Mouse (Mus musculus) hindbrain, embryonic 10.5 days (tissue): ENCODE results near the gene Snrnp35. TPM values are rescaled to one million over a fixed set of nuclear protein-coding genes. Genes with fewer than 3 reads are reported as not detected.
A peak's percentile ranks its signal among the peaks of the same experiment; 100 is the strongest.
"Not testable (repeated sequence)": the region's sequence is repeated elsewhere in the genome, so short reads cannot be mapped to it uniquely, and the experiment has no call there.

Experiments
- DNase-seq: peaks from one replicate; pipeline ENCODE4 v3.0.0-alpha.2; 2017; ENCODE audit warnings: low spot score
- H3K27ac ChIP-seq: fragments of 300-500 bp; sonication (generic); 2 replicates; pipeline ENCODE4 v1.5.1; 2016; ENCODE audit warnings: mild to moderate bottlenecking, moderate library complexity
- H3K27me3 ChIP-seq: fragments of 300-500 bp; sonication (generic); 2 replicates; pipeline ENCODE4 v1.6.1; 2016; ENCODE audit warnings: mild to moderate bottlenecking; ENCODE audit not compliant: poor library complexity, insufficient read depth, severe bottlenecking
- H3K36me3 ChIP-seq: fragments of 300-500 bp; sonication (generic); 2 replicates; pipeline ENCODE4 v1.6.1; 2016; ENCODE audit warnings: mild to moderate bottlenecking, moderate library complexity
- H3K4me1 ChIP-seq: fragments of 300-500 bp; sonication (generic); replicated peaks from 2 replicates; pipeline ENCODE4 v1.6.1; 2016; ENCODE audit warnings: mild to moderate bottlenecking
- H3K4me3 ChIP-seq: fragments of 300-500 bp; sonication (generic); 2 replicates; pipeline ENCODE4 v1.5.1; 2016; ENCODE audit warnings: mild to moderate bottlenecking, moderate library complexity
- H3K9me3 ChIP-seq: fragments of 300-500 bp; sonication (generic); 2 replicates; pipeline ENCODE4 v1.6.1; 2016; ENCODE audit warnings: mild to moderate bottlenecking, moderate library complexity
- WGBS: fragments of 180-500 bp; shearing (Covaris S2); methylation state at CpG from one replicate; pipeline ENCODE4 v1.1.7; 2016; 5-methylcytosine and 5-hydroxymethylcytosine counted together
- polyA plus RNA-seq: library from polyadenylated mRNA; unstranded; fragments of >200 nt; fragmentation: Nextera tagmentation; extraction: Ambion mirVana; gene quantifications from 2 replicates; pipeline ENCODE4 v1.2.1, GENCODE M21; 2016

Gene Snrnp35
- polyA plus RNA-seq, 1 experiment from 2014 or later: 29.7 TPM

DNA sequence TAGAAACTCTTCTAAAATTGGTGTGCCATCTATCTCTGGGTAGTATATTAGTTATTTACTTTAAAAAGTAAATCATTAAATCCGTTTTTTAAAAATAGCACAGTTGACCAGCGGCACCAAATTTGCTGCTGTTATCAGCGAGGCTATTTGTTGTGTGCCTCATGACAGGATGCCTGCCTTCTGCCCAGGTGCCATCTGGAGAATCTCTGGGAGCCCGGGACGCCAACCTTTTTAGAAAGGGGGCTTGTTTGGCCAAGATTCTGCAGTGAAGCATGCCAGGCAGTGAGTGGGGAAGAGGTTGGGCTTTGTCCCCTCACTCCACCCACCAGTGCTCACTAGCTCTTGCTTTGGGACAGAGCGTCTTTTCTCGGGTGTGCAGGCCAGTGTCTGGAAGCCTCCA, 32.9 kb upstream of the Snrnp35 start:
- no peaks in the 10 kb centered on the region for H3K9me3 ChIP-seq
- H3K4me1 ChIP-seq: peaks cover 33% of the 10 kb centered on the region
- H3K27me3 ChIP-seq: no peaks in the 10 kb centered on the region
- 92% methylated on average over 7 of the region's 7 CpGs for WGBS
- H3K27ac ChIP-seq: no peak overlapping the region
- DNase-seq: no peak
- peaks cover 83% of the 10 kb centered on the region for H3K36me3 ChIP-seq
- H3K4me3 ChIP-seq: no peak overlapping the region

GRCm38 (mm10) chr5:124450641-124451340, 32.1 kb upstream of the Snrnp35 start:
- WGBS: 88% methylated on average over 16 of the region's 16 CpGs
- Histone ChIP-seq H3K36me3 (peaks cover 90% of the 10 kb centered on the region), H3K4me1 (peaks cover 31% of the 10 kb centered on the region), H3K9me3 (no peaks in the 10 kb centered on the region), H3K27me3 (no peaks in the 10 kb centered on the region), H3K27ac (no peak overlapping the region), H3K4me3 (no peak overlapping the region)
- DNase-seq: no peak

DNA sequence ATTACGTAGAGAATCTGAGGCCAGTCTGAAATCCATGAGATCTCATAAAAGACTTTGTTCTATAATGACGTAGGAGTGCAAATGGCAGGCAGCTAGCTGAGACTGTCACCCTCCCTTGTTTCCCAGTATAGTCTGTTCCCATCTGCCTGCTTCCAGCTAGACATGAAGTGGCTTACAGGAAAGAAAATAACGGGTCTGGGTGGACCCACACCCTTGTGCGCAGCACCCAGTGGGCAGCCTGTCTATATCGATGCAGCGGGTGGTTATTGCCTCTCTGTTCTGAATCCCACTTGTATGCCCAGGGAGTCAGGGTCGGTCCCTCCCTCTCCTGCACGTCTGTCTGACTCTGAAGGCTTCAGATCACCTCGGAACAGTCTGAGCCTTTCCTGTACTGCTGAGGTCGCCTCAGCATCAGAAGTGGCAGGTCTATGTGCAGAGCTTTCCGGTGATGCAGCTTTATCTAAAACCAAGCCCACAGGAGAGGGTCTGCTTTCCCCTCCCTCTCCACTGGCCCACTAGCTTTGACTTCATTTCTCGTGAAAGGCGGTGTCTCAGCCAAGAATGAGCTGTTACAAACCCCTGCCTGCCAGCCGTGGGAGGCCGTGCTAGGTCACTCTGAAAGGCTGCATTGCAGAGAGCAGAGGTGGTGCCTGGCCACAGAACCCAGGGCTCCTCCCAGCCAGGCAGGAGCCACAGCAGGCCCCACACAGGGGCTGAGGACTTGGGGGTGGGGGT, 30.3 kb upstream of the Snrnp35 start:
- Histone ChIP-seq H3K36me3 (peaks cover 100% of the 10 kb centered on the region), H3K9me3 (no peaks in the 10 kb centered on the region), H3K27me3 (no peaks in the 10 kb centered on the region), H3K4me1 (peaks cover 13% of the 10 kb centered on the region; the same call in 1 of the 2 replicates), H3K4me3 (no peak overlapping the region), H3K27ac (0 out of 2 replicates have a peak overlapping the region, but pooled peaks have one; percentile 13)
- 85% methylated on average over 15 of the region's 15 CpGs for WGBS
- no peak for DNase-seq

- DNase-seq: no peak
- H3K4me1 ChIP-seq: peaks cover 8% of the 10 kb centered on the region; the same call in 1 of the 2 replicates
- H3K27ac ChIP-seq: 0 out of 2 replicates have a peak overlapping the region, but pooled peaks have one; percentile 13
- H3K27me3 ChIP-seq: no peaks in the 10 kb centered on the region
- H3K36me3 ChIP-seq: peaks cover 100% of the 10 kb centered on the region
- 88% methylated on average over 13 of the region's 13 CpGs for WGBS
- H3K4me3 ChIP-seq: no peak overlapping the region
- no peaks in the 10 kb centered on the region for H3K9me3 ChIP-seq
Observed at GRCm38 (mm10) chr5:124453339-124454081, 29.4 kb upstream of the Snrnp35 start.

DNA sequence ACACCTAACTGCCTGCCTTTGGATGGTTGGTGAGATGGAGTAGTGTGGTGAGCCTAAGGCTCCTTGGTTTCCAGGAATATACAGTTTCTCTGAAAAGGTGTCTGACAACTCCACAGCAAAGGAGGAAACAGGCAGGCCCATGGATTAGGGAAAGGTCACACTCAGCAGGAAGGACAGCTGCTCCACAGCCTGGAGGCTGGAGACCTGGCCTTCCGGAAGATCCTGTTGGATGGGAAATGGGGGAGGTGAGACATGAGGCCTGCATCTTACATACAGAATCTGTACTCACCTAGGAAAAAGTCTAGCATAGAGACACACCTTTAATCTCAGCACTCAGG, 28.9 kb upstream of the Snrnp35 start:
- H3K27me3 ChIP-seq: no peaks in the 10 kb centered on the region
- peaks cover 100% of the 10 kb centered on the region for H3K36me3 ChIP-seq
- no peak overlapping the region for H3K27ac ChIP-seq
- 92% methylated on average over 1 of the region's 1 CpGs for WGBS
- DNase-seq: no peak
- no peak overlapping the region for H3K4me3 ChIP-seq
- H3K4me1 ChIP-seq: 0 out of 2 replicates have a peak, but pooled peaks cover 5% of the 10 kb centered on the region
- no peaks in the 10 kb centered on the region for H3K9me3 ChIP-seq

- Histone ChIP-seq H3K36me3 (peaks cover 100% of the 10 kb centered on the region), H3K4me3 (no peak overlapping the region), H3K27me3 (no peaks in the 10 kb centered on the region), H3K4me1 (0 out of 2 replicates have a peak, but pooled peaks cover 2% of the 10 kb centered on the region), H3K9me3 (no peaks in the 10 kb centered on the region), H3K27ac (no peak overlapping the region)
- no peak for DNase-seq
- 95% methylated on average over 6 of the region's 6 CpGs for WGBS
Observed at GRCm38 (mm10) chr5:124456762-124457161, 26.2 kb upstream of the Snrnp35 start.

DNA sequence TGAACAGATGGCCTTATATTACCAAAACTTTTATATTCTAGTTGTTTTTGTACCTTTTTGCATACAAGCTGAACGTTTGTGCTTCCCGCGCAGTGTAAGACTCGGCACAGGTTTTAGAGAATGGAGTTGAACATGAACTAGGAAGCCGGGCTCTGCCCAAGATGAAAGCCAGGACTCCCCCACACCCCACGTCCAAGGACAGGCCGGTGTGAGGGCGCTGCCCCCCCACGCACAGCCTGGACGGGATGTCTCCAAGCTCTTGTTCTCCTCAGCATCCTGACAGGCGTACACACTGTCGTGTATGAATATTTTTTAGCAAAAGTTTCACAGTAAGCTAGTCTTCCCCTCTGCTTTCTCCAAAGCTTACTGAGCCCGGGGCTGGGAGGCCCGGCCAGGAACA, 22.0 kb upstream of the Snrnp35 start:
- WGBS: 94% methylated on average over 14 of the region's 14 CpGs
- peaks cover 83% of the 10 kb centered on the region for H3K36me3 ChIP-seq
- not testable (repeated sequence) for DNase-seq

DNA sequence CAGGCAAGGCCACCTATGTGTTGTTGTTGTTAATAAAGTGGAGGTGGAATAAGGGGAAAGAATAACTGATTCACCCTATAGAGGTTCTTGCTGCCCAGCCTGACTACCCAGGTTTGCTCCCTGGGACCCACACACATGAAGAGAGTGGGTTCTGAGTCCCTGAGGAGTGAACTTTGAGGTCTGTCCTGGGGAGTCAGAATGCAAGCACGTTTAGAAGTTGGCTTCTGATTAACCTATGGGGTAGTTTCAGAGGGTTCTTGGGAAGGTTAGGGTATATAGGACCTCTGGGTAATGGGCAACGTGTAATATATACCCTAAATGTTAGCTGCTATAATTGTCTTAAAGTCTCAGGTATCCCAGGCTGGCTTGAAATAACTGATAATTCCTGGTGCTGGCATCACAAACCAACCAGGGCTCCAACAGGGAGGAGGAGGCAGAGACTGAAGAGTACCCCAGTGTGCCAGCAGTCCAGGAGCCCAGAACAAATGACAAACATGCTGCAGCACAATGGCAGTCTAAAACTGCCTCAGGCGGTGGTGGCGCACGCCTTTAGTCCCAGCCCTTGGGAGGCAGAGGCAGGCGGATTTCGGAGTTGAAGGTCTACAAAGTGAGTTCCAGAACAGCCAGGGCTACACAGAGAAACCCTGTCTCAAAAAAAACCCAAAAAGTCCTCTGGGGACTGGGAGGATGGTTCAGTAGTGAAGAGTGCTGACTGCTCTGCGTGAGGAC, 20.5 kb upstream of the Snrnp35 start:
- Histone ChIP-seq H3K4me3 (no peak overlapping the region), H3K36me3 (peaks cover 80% of the 10 kb centered on the region), H3K9me3 (no peaks in the 10 kb centered on the region), H3K27me3 (no peaks in the 10 kb centered on the region), H3K27ac (no peak overlapping the region), H3K4me1 (no peaks in the 10 kb centered on the region)
- WGBS: 91% methylated on average over 8 of the region's 8 CpGs
- DNase-seq: no peak

More for the DNA sequence above, 22.0 kb upstream of the Snrnp35 start:
- not testable (repeated sequence) for H3K27ac ChIP-seq, H3K4me3 ChIP-seq, H3K9me3 ChIP-seq, H3K27me3 ChIP-seq, H3K4me1 ChIP-seq

GRCm38 (mm10) chr5:124463462-124463861, 19.5 kb upstream of the Snrnp35 start:
- no peak for DNase-seq
- H3K36me3 ChIP-seq: peaks cover 78% of the 10 kb centered on the region
- H3K9me3 ChIP-seq: no peaks in the 10 kb centered on the region
- H3K4me3 ChIP-seq: no peak overlapping the region
- no peak overlapping the region for H3K27ac ChIP-seq
- WGBS: 87% methylated on average over 5 of the region's 5 CpGs
- no peaks in the 10 kb centered on the region for H3K27me3 ChIP-seq
- H3K4me1 ChIP-seq: no peaks in the 10 kb centered on the region

GRCm38 (mm10) chr5:124464905-124465304, 18.0 kb upstream of the Snrnp35 start:
- peaks cover 78% of the 10 kb centered on the region for H3K36me3 ChIP-seq
- no peaks in the 10 kb centered on the region for H3K27me3 ChIP-seq
- no peak overlapping the region for H3K27ac ChIP-seq
- H3K4me3 ChIP-seq: no peak overlapping the region
- no peaks in the 10 kb centered on the region for H3K9me3 ChIP-seq
- no peaks in the 10 kb centered on the region for H3K4me1 ChIP-seq
- DNase-seq: no peak

- no peaks in the 10 kb centered on the region for H3K4me1 ChIP-seq
- no peak overlapping the region for H3K27ac ChIP-seq
- no peaks in the 10 kb centered on the region for H3K27me3 ChIP-seq
- H3K4me3 ChIP-seq: no peak overlapping the region
- H3K36me3 ChIP-seq: peaks cover 54% of the 10 kb centered on the region
- H3K9me3 ChIP-seq: no peaks in the 10 kb centered on the region
- DNase-seq: no peak
- WGBS: 92% methylated on average over 1 of the region's 1 CpGs
Observed at GRCm38 (mm10) chr5:124467766-124468165, 15.2 kb upstream of the Snrnp35 start.

DNA sequence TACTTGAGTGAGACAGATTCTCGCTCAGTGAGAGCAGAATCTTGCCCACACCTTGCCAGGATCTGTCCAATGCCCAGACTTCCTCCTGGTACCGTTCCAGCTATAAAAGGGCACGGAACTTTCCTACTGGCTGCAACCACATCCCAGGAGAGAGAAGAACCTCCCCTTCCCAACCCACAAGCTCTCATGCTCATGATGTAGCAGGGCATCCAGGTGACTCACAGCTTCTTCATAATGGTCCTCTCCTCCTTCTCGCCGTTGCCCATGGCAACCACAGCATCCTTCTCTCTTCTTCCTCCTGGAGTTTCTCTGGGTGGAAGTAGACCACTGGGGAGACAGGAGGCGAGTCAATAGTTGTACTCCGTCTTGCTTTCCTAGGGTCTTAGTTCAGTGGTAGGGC, 14.6 kb upstream of the Snrnp35 start:
- no peaks in the 10 kb centered on the region for H3K9me3 ChIP-seq
- H3K36me3 ChIP-seq: peaks cover 48% of the 10 kb centered on the region
- H3K27me3 ChIP-seq: no peaks in the 10 kb centered on the region
- H3K4me3 ChIP-seq: no peak overlapping the region
- H3K27ac ChIP-seq: no peak overlapping the region
- H3K4me1 ChIP-seq: no peaks in the 10 kb centered on the region
- DNase-seq: no peak
- WGBS: 92% methylated on average over 7 of the region's 7 CpGs
